Mouse (Mus musculus) MEL (cell line): ENCODE results near the gene Trmt112.
"Not testable (repeated sequence)": the region's sequence is repeated elsewhere in the genome, so short reads cannot be mapped to it uniquely, and the experiment has no call there.

Source experiments
- GATA1 ChIP-seq: IDR thresholded peaks from 2 replicates; pipeline ENCODE4 v1.6.1; 2011; ENCODE audit warnings: low read depth, low read length, improper control_type of control experiment
- MAX ChIP-seq: IDR thresholded peaks from 2 replicates; pipeline ENCODE4 v1.6.1; 2011; ENCODE audit warnings: low read length, improper control_type of control experiment
- NRF1 ChIP-seq: IDR thresholded peaks from 2 replicates; pipeline ENCODE4 v1.6.1; 2014; ENCODE audit warnings: low read depth, mild to moderate bottlenecking, inconsistent platforms, low read length, improper control_type of control experiment, moderate library complexity; ENCODE audit not compliant: poor library complexity, insufficient read depth, severe bottlenecking
- POLR2A ChIP-seq, 2 experiments: IDR thresholded peaks; 2 replicates each; pipeline ENCODE4 v1.6.1; 2011 to 2012; ENCODE audit warnings: low read length in 2 of 2, mild to moderate bottlenecking in 2 of 2, control low read depth in 1 of 2, improper control_type of control experiment in 1 of 2, low read depth in 1 of 2, moderate library complexity in 1 of 2; ENCODE audit not compliant: control insufficient read depth in 1 of 2, insufficient read depth in 1 of 2, poor library complexity in 1 of 2
- POLR2AphosphoS5 ChIP-seq: IDR thresholded peaks from 2 replicates; pipeline ENCODE4 v1.6.1; 2012; ENCODE audit warnings: low read depth, borderline replicate concordance, mild to moderate bottlenecking, inconsistent platforms, low read length, moderate library complexity, mixed read lengths
- ZKSCAN1 ChIP-seq: IDR thresholded peaks from 2 replicates; pipeline ENCODE4 v1.6.1; 2012; ENCODE audit warnings: low read depth, mild to moderate bottlenecking, inconsistent platforms, low read length, improper control_type of control experiment, moderate library complexity
- ZMIZ1 ChIP-seq: IDR thresholded peaks from 2 replicates; pipeline ENCODE4 v1.6.1; 2012; ENCODE audit warnings: low read depth, mild to moderate bottlenecking, inconsistent platforms, low read length, improper control_type of control experiment, moderate library complexity

- TF ChIP-seq POLR2A (IDR thresholded peaks at IDR 0.05; ENCODE audit: control insufficient read depth in 1 of 2, insufficient read depth in 1 of 2, low read depth in 1 of 2, low read length in 2 of 2, poor library complexity in 1 of 2) (peak in 1 of 2 experiments; percentile 46; a peak in 2 of 4 replicates), GATA1 (peak; percentile 66; the same call in 1 of the 2 replicates), MAX (peak; percentile 70), ZMIZ1 (peak; percentile 56; the same call in 1 of the 2 replicates)
- not testable (repeated sequence) for TF ChIP-seq ZKSCAN1, NRF1, POLR2AphosphoS5
These were observed 13.7 kb upstream of the Trmt112 start for GRCm38 (mm10) chr19:6895608-6896305.
